In genomic region chr9:43331476-43332471, GRCm38 (mm10) we compare ENCODE assay signal across 8 mouse cellular contexts. TPM values are rescaled to one million over a fixed set of nuclear protein-coding genes. Genes with fewer than 3 reads are reported as not detected.
DNase-seq lines count a peak whose midpoint lies in the region; ATAC-seq and TF ChIP-seq lines count a peak whose summit lies in the region.
"Had no signal": no experiment of that assay in that cellular context is flagged by ENCODE, and none has a peak within 500 bp of the region (broad histone marks: within the 10 kb centered on the region; RNA-seq: fewer than 3 reads in every experiment).

No protein-coding gene starts in this region.

- H3K4me1 ChIP-seq in testis, adult 2 months (ENCODE audit: control insufficient read depth, insufficient read depth, low read length) = peaks cover 2% of the 10 kb centered on the region; the same call in 1 of the 2 replicates

- no peak for ATAC-seq in inflammation-experienced regulatory T-cells, adult 6 months

- no peaks in the 10 kb centered on the region for H3K27me3 ChIP-seq in testis, adult 2 months (ENCODE audit: control insufficient read depth, insufficient read depth, low read length)

- no peaks in the 10 kb centered on the region for H3K36me3 ChIP-seq in testis, adult 2 months (ENCODE audit: control insufficient read depth, insufficient read depth, low read length)

- H3K4me3 ChIP-seq in testis, adult 2 months (ENCODE audit: control insufficient read depth, low read depth, low read length) = no peak overlapping the region
- H3K4me3 ChIP-seq: myocyte had no signal

- DNase-seq in retina, postnatal 1 day = peak; percentile 49
- DNase-seq in retina, embryonic 14.5 days (ENCODE audit: low spot score) = no peak
- DNase-seq in cerebellum, adult 11 months = peak; percentile 72
- peak; percentile 76 for DNase-seq in gastrocnemius, postnatal 25 days
- peak; percentile 27 to 36 for DNase-seq in left cerebral cortex, adult 18-20 months (ENCODE audit: low spot score in 2 of 2)

- no peak for TF ChIP-seq POLR2A in testis, adult 2 months (IDR thresholded peaks at IDR 0.05; ENCODE audit: control insufficient read depth, low read depth, low read length)

- TF ChIP-seq CTCF in testis, adult 2 months (IDR thresholded peaks at IDR 0.05; ENCODE audit: control insufficient read depth, insufficient read depth, insufficient replicate concordance, low read depth, low read length) = no peak

- peak overlapping the region; percentile 32; the same call in 1 of the 2 replicates for H3K27ac ChIP-seq in testis, adult 2 months (ENCODE audit: control insufficient read depth, insufficient read depth, low read depth, low read length)

RNA-seq across cellular contexts. Expression of gene Trim29, which starts 21.1 kb away (rescaled TPM):
- not detected for total RNA-seq in gastrocnemius, postnatal 25 days (2021)
- total RNA-seq in left cerebral cortex, adult 18-20 months (2021) = under 1 TPM in 1 of 2 experiments, not detected in 1; 0.30 TPM
- 0.19 and 0.26 TPM in 2 replicates for polyA plus RNA-seq in testis, adult 2 months (2012; rRNA removed)
- polyA plus RNA-seq in inflammation-experienced regulatory T-cells, adult 6 months (2017; shearing (Covaris generic)) = not detected
